Mouse (Mus musculus): Measurements from ENCODE around the gene Ikzf4.

DNA sequence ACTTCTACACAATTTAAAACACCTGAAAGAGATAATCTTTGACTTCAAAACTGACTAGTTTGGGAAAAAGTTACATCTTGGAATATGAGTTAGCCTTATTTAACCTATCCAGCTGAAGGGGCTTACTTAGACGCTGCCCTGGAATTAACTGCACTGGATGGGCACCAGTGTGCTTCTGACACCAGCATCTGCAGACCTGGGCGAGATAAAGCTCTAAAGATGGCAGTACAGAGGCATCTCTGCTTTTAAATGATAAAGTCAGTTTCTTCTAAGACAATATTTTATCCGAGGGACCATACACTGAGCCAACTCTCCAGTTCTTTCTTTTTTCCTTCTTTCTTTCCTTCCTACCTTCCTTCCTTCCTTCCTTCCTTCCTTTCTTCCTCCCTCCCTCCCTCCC, 19.0 kb upstream of the Ikzf4 start:
- TF ChIP-seq CTCF (IDR thresholded peaks at IDR 0.05; ENCODE audit: low read depth) (no peak), EP300 (IDR thresholded peaks at IDR 0.05; ENCODE audit: low read depth) (peak; percentile 71)

Measured in liver, embryonic 14.5 days (tissue).